Mouse (Mus musculus) megakaryocyte progenitor cell, adult 5-6 weeks (primary cell): ENCODE data around the gene Fam205a1. TPM values are rescaled to one million over a fixed set of nuclear protein-coding genes. Genes with fewer than 3 reads are reported as not detected.
"Not testable (repeated sequence)": the region's sequence is repeated elsewhere in the genome, so short reads cannot be mapped to it uniquely, and the experiment has no call there.

Experiments
- ATAC-seq: replicated peaks from 2 replicates; pipeline ENCODE4 v1.8.0; 2016; ENCODE audit warnings: mild to moderate bottlenecking, moderate TSS enrichment, inconsistent platforms; ENCODE audit not compliant: poor library complexity
- total RNA-seq, 2 experiments: library from RNA; stranded (forward) in 1 of 2; stranded (reverse) in 1 of 2; fragments of 157-497, 149-512 nt in 1 of 2; fragments of 200-1000 nt in 1 of 2; gene quantifications; 2 replicates each; pipeline versions ENCODE4 v1.2.3 to v1.2.4; 2015 to 2017

Gene Fam205a1
- total RNA-seq (2015) (not detected in 2 replicates), total RNA-seq (2017) (not detected in 2 replicates)

DNA sequence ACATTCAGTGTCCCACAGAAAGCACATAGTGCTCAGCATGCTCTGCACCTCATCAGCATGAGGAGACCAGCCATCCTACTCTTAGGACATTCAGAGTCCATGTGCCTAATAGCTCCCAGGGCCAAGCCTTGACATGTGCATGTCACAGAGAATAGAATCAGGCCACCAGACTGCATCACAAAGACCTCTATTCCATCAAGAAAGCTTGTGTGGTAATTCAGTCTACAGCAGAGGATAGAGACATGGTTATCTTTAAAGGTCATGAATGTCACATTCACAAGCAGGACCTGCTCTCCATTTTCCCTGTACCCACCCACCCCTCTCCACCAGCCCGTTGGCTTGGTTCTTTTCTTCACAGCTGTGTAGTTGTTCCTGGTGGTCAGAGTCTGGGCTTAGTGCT, at the start of gene Fam205a1:
Fam205a1 (minus strand) TSS at position 101 of the 400 bp plus-strand sequence.
- not testable (repeated sequence) for ATAC-seq

DNA sequence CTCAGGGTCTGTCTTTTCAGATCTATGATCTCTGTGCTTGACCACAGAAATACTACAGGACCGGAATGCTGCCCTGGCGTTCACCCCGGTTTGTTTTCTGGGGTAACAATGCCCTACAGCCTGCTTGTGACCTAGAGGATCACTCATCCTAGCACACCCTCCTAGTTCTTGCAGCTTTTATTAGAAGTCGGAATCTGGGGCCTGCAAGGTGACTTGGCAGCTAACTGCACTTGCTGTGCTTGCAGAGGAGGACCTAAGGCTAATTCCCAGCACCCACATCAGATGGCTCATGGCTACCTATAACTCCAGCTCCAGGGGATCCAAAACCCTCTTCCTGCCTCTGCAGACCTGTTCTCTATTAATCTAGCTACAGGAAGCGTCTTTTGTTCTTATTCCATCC, 49.0 kb upstream of the Fam205a1 start:
- ATAC-seq: no peak

DNA sequence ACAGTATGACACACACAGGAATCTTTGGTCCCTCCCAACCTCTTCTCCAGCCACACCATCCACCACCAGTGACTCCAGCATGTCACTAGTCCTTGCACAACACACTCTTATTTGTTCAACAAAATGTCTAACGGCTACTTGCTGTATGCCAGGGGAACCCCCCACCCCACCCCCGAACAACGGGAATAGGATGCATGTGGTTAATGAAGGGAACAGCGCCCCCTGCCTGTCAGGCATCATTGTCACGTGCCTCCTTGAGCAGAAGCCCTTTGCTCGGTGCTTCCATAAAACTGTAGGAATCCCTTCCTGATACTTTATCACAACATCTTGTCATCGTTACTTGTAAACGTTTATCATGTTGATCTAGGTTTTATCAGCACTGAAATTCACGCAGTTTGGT, 48.5 kb upstream of the Fam205a1 start:
- ATAC-seq: peak; percentile 74

DNA sequence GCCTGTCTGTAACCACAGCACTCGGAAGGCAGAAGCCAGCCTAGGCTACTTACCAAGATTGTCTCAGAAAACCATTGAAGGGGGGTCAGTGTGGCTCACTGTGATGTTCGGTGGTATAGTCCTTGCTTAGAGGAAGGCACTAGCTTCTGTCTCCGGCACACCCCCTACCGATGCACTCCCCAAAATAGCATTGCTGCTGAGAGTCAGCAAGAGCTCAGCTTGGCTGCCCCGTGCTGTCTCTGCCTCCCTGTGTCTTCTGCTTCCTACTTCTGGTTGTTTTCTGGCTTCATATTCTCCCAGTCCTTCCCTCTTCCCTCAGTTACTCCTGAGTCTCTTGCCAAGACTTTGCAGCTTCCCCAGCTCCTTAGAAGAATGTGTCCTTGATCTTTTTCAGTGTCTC, 47.2 kb upstream of the Fam205a1 start:
- ATAC-seq: no peak

DNA sequence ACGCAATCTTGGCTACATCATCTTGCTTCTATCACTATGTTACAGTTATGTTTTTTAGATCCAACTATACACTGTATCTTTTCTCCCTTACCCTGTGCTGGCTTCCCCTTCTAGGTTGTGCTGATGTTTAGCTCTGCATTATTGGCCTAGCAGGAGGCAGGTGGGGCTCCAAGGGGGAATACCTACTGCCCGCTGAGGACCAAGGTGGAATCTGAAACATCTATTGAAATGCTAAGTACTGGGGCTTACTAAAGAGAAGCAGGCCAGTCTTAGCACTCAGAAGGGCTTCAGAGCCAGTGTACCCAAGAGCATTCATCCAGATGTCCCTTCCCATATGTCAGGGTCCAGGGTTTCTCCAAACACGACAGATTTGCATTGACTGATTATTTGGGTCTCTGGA, 45.2 kb upstream of the Fam205a1 start:
- ATAC-seq: no peak

DNA sequence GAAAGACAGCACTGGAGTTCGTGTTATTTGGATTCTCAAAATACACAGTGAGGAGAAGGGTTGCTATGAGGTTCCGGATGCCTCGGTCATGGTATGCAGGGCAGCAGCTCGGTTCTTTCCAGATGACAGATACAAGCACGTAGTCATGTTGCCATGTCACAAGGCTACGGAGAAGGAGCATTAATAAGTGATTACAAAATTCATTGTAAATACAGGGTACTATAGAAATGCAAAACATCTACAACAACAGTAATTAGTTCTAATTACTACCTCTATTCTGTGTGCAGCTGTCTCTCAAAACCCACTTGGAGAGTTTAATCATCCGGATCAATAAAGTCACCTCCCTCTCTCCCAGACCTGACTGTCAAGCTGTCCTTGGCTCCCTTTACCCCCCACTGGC, 41.4 kb upstream of the Fam205a1 start:
- no peak for ATAC-seq

DNA sequence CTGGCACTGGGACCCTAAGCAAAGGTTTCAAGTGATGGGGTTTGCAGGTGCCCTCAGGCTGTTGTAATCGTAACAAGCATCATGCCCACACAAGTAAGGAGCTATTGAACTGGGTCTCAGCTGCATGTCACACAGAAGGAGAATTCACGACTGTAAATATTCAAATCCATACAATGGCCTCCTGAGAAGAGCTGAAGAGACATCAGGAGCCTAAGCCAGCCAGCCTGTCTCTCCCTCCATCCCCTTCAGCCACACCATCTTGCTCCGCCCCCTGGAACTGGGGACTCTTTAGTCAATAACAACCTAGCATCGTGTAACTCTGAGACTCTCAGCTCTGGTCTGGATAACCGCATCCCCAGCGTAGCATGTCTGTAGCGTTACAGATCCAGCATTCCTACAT, 37.5 kb upstream of the Fam205a1 start:
- ATAC-seq: no peak

DNA sequence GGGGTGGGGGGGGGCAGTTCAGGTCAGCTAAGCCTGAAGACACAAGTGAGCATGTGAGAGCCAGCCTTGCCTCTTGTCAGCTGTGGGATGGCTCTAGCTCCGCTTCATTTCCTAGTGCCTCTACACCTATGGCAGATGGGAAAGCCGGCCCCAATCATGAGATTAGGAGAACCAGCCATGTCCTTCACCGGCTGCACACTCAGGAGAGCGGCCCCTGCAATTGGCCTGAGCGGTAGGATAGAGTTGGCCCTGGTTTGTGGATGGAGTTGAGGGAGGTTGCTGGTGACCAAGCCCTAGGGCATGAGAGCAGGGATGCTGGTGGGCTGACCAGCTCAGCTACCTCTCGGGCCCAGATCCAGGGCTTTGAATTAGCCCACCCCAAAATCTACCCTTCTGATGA, 35.1 kb upstream of the Fam205a1 start:
- no peak for ATAC-seq

DNA sequence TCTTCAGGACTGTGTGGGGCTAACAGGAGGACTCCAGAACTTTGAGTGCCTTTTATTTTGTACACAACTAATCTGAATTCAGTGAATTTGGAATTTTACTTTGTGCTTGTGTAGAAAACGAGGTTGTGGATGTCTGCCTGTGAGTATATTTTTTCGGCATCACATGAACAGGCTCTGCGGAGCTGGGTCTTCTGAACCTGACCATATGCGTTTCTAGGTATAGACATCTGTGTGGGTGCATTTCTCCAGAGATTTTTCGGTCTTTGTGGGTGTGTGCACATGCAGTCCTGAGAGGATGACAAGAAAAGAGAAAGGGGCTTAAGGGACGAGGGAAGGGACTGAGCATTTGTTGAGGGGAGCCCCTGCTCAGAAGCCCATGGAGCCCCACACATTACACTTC, 33.2 kb upstream of the Fam205a1 start:
- no peak for ATAC-seq

DNA sequence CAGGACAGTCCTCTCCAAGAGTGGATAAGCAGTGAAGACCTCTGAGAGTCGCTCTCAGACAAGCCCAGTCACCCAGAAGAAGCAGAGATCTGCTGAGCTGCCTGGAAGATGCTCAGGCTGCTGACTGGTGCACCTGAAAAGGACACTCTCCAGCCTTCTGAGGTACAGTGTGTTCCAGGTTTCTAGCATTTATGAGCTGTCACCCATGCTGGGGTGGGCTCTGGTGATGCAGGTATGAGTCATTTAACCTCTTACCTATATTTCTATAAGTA, 26.9 kb upstream of the Fam205a1 start:
- no peak for ATAC-seq

DNA sequence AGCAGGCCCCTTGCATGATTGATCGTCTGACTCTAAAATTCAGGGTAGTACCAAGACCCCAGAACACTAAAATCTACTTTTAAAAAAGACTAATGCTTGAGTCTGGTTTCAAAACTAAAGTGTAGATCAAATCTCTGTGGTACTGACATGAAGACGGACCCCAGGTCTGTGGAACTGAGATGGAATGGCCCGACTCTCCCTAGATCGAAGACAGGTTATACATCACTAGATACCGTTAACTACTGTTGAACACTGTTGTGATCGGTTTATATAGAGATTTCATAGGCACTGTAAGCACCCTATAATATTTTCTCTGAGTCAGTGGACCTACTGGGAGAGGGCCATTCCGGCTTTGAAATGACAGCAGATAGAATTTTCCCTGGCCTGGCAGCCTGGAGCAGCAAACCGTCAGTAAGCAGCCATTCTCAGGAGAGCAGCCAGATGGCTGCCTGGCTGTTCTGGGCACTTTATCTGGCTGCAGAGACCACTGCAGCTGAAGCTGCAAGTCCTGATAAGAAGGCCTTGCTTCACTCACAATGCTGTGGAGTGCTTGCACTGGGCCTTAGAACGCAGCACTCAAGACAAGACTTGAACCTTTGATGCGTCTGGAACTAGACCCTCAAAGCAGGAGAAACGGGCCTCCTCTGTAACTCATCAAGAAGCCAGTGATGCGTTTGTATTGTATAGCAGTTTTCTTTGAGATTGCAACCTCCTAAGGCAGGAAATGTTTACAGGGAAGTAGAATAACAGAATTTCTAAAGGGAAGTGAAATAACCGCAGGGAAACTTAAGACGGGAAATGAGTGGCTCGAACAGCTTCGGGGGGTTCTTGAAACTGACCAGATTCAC, 26.4 kb upstream of the Fam205a1 start:
- peak; percentile 93 for ATAC-seq

DNA sequence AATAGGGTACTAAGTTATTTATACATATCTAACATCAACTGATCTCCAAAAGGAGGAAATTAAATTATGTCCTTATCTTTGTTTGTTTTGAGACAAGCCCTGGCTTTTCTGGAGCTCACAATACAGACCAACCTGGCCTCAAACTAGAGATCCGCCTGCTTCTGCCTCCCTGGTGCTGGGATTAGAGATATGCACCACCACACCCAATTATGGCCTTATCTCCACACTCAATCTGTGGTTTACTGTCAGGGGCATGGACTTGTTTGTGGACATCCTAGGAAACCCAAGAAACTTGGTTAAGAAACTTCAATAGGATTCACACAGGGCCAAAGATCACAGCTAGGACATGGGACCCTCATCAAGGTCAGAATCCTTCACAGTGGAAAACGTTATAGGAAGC, 24.0 kb upstream of the Fam205a1 start:
- no peak for ATAC-seq

DNA sequence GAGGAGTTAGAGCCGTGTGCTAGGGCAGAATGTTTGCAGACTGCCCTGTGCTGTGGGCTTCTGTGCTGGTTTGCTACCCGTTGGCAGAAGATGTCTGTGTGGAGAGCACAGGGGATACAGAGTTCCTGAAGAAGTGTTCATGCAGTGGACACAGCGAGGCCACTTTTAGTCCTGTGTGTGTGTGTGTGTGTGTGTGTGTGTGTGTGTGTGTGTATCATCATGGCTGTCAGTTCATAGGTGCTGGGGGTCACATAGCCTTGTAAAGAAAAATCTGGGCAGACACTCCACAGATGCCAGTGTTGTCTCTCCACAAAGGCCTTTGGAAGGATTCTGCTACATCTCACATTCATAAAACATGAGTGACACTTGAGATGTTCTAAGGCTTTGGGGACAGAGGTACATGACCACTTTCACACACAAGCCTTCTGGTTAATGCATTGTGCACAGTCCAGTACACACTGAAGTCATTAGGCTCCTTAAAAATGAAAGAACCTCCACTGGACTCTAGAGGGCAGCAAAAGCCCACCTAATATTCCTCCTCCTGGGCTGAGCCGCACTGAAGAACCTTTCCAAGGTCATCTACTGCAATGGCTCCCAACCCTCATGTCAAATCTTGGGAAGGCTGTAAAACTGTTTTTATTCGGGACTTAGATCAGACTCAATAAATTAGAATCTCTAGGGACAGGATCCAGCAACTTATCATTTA, 23.1 kb upstream of the Fam205a1 start:
- peak; percentile 83 for ATAC-seq

DNA sequence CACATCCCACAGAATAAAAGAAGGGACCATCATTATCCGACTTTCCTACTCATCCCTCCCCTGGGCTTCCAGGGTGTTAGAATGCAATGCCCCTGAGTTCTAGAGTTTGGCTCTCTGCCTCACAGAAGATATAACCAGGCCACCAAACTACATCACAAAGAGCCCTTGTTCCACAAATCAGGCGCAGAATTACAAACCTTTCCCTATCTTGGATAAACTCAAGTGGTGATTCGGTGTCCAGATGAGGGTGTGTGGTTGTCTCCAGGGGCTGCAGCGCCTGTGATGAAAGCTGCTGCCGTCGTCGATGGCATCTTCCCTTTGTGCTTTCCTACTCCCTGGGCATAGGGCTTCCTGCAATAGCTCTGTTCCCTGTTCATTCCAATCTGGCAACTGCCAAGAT, 20.4 kb upstream of the Fam205a1 start, which contains the start of gene Fam205c:
Fam205c (minus strand) TSS at position 101 of the 400 bp plus-strand sequence.
- no peak for ATAC-seq

DNA sequence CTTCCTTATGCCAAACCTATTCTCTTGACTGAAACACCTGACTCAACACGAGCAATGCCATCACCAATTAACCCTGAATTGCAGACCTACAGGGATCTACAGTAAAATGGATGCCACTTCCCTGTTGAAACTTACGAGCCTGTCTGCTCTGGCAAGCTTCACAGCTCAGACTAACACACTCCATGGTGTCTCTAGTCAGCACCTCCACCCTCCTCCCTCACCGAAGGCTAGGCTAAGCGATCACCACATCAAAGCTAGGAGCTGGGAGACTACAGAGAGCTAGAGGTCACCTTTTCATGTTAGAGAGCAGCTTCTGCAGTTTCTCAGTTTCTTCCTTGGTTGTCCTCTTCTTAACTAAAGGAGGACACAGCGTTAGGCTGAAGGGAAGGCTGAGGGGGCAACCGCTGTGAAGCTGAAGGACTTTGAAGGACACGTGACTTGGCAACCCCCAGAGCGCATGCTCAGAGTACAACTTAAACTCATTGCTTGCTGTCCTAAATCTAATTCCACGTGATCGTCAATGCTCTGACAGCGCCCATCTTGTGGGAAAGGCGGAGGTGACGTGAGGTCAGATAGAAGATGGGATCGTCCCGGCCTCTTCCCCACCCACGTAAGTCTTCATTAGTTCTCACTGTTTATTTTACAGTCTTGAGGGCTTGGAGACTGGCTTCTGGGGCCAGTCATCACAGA, 19.2 kb upstream of the Fam205a1 start:
- no peak for ATAC-seq

DNA sequence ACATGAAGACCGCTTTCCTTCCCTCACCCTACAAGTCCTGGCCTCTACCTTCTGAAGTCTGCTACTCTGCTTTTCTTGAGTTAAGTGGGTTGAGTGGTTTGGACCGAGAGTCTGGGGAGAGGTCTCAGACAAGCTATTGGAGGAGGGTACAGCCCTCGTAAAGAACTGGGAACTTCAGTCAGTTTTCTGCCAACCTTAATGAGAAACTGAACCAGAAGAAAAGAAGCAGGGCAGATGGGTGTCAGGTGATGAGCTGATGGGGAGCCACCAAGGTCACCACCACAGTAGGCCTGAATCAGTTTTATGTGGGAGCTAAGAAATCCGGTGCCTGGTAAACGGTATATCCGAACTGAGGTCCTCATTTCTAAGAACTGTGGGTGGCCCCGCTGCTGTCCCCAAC, 18.5 kb upstream of the Fam205a1 start:
- ATAC-seq: no peak

DNA sequence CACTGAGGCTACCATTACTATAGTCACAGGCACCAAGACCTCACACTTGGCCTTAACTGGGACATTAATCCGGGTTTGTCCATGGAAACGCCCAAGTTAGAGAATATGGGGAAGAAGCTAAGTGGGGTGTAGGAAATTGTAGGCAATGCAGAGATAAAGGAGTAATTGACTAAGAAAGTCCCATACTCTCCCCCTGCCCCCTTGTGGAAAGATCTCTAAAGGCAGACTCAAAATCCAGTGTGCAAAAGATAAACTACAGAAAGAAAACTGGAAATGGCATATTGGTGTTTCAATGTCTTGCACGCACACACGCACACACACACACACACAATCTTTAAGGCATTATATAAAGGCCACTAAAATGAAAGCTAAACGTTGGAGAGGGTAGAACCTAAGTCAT, 17.1 kb upstream of the Fam205a1 start:
- ATAC-seq: 0 out of 2 replicates have a peak, but pooled peaks have one; percentile 31

DNA sequence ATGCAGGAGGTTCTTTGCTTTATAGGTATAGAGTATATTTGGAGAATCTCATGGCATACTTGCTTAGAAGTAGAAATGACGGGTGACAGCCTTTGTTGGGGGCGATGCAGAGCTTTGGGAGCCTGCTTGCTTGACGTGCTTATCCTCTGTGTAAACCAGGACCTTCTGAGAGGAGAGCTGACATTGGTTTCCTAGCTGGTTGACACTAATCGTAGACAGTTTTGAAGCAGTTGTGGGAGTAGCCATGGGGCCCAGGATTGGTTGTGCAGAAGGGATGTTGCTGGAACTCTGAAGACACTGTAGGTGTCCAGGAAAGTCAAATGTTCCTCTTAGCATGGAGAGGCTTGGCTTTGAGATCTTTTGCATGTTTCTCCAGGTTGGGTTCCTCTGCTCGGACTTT, 14.5 kb upstream of the Fam205a1 start:
- no peak for ATAC-seq

DNA sequence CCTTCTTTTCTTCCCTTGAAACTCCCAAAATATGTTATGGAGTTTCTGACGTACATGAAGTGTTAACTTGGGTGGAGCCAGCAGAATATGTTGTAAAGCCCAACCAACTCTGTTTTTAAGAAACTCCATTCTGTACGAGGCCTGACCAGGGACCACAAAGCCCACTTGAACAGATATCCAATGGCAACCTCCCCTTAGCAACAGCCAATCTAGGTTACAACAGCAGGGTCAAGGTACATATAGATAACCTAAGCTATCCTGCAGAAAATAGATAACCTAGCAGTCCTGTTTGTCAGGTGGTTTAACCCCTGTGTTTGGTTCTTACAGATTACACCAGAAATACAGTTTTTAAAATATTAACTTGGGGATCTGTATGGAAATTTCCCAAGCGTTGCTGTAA, 13.7 kb upstream of the Fam205a1 start:
- peak; percentile 76 for ATAC-seq

DNA sequence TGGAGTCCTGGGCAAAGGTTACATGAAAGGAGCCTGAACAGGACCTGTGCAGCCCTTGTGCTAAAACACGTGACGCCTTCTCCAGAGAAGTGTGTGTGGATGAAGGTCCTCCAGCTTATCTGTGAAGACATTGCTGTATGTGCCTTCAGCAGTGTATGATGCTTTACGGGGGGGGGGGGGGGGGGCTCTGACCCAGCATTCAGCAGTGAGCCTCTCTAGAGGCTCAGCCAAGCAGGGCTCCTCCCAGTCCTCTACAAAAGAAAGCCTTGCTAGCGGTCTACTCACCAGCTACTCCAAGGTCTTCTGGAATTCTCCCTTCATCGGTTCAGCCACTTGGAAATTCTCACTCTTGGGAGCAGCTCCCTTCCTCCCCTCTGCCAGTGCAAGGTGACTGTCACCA, 9.8 kb upstream of the Fam205a1 start:
- not testable (repeated sequence) for ATAC-seq

DNA sequence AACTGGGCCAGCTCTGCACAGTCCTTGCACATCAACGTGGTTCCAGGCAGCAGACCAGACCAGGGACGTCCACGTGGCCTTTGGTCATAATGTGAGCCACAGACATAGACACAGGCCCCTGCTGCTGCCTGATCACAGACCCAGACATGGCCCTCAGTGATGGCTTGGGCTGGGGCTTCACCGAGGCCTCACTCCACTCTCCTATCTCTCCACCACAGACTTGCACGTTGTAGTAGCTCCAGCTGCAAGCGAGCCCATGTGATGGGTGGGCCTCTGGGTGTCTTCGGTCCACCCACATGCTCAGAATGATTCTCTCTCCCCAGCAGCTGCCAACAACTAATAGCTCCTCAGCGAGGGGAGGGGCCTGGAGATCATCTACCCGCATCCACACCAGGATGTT, 6.8 kb upstream of the Fam205a1 start:
- ATAC-seq: peak; percentile 87

DNA sequence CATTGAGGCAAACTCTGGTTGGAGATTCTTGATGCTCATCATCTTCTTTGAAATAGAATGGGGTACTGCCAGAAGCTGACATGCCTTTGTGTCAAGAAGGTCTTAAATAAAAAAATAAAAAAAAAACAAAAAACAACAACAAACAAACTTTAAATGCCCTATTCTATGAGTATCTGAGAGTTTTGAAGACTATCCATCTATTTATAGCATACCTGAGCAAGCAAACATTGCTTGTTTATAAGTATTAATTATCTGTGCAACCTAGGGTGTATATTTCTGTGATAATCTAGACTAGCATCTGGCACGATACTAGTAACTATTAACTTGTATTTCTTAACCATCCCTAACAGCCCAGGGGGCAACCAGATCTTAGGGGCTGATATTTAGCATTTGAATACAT, 3.0 kb upstream of the Fam205a1 start, which contains the start of gene Gm12394:
Gm12394 (minus strand) TSS at position 101 of the 400 bp plus-strand sequence.
- not testable (repeated sequence) for ATAC-seq
